Mouse (Mus musculus) forebrain, embryonic 10.5 days (tissue): ENCODE results near the gene Mrpl24. TPM values are rescaled to one million over a fixed set of nuclear protein-coding genes. Genes with fewer than 3 reads are reported as not detected.
"Not testable (repeated sequence)": the region's sequence is repeated elsewhere in the genome, so short reads cannot be mapped to it uniquely, and the experiment has no call there.

Experiments
- DNase-seq: peaks from one replicate; pipeline ENCODE4 v3.0.0-alpha.2; 2017; ENCODE audit warnings: low spot score; ENCODE audit errors: extremely low spot score
- H3K27ac ChIP-seq: fragments of 300-500 bp; sonication (generic); 2 replicates; pipeline ENCODE4 v1.5.1; 2016; ENCODE audit warnings: mild to moderate bottlenecking
- H3K27me3 ChIP-seq: fragments of 300-500 bp; sonication (generic); 2 replicates; pipeline ENCODE4 v1.6.1; 2016; ENCODE audit warnings: mild to moderate bottlenecking; ENCODE audit not compliant: poor library complexity, severe bottlenecking
- H3K36me3 ChIP-seq: fragments of 300-500 bp; sonication (generic); replicated peaks from 2 replicates; pipeline ENCODE4 v1.6.1; 2016; ENCODE audit warnings: mild to moderate bottlenecking, moderate library complexity
- H3K4me1 ChIP-seq: fragments of 300-500 bp; sonication (generic); 2 replicates; pipeline ENCODE4 v1.6.1; 2016
- H3K4me3 ChIP-seq: fragments of 300-500 bp; sonication (generic); 2 replicates; pipeline ENCODE4 v1.5.1; 2016; ENCODE audit warnings: mild to moderate bottlenecking, moderate library complexity
- H3K9me3 ChIP-seq: fragments of 300-500 bp; sonication (generic); 2 replicates; pipeline ENCODE4 v1.6.1; 2016; ENCODE audit warnings: mild to moderate bottlenecking, moderate library complexity
- WGBS: fragments of 180-500 bp; shearing (Covaris S2); methylation state at CpG from one replicate; pipeline ENCODE4 v1.1.7; 2016; 5-methylcytosine and 5-hydroxymethylcytosine counted together
- polyA plus RNA-seq: library from polyadenylated mRNA; unstranded; fragments of >200 nt; fragmentation: Nextera tagmentation; extraction: Ambion mirVana; gene quantifications from 2 replicates; pipeline ENCODE4 v1.2.1, GENCODE M21; 2016

Mrpl24 gene
- polyA plus RNA-seq: 71.4 and 74.8 TPM in 2 replicates

DNA sequence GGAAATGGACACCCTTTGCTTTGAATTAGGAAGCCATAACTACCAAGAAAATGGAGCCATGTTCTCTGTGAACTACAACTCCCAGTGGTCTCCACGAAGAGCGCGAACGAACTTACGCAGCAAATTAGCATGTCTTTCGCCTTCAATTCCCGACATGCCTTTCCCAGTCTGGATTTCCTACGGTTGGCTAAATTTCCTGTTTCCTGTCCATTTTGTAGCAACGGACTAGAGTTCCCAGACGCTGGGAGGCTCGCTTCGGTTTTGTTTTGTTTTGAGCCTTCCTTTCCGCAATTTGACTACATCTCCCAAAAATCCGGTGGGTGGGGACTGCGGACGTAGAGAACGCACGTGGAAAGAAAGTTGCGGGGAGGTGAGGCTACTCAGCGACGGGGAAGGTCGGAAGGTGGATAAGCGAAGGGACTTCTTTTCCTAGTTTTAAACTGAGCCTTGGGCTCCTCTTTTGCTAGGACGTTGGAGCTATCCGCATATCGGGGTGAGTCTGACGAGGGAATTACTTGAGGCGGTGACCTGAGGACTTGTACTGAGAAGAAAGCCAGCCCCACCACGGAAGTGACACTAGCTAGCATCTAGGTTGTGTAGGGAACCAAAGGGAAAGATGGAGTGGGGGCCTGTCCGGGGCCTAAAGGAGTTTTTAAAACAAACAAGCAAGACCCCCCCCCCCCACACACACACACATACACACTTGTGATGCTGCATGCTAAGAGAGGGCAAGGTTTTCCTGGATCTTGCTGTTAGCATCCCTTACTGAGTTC is at the start of gene Mrpl24:
Gene Mrpl24, plus strand, starts transcription at position 171 of the 773 bp plus-strand sequence.
- no peaks in the 10 kb centered on the region for H3K27me3 ChIP-seq
- H3K36me3 ChIP-seq: peaks cover 68% of the 10 kb centered on the region
- peaks cover 19% of the 10 kb centered on the region for H3K4me1 ChIP-seq
- DNase-seq: peak; percentile 73
- H3K27ac ChIP-seq: peak within 1 kb of the TSS; percentile 84
- H3K4me3 ChIP-seq: peak within 1 kb of the TSS; percentile 65
- WGBS: under 1% methylated on average over 30 of the region's 30 CpGs
- H3K9me3 ChIP-seq: no peaks in the 10 kb centered on the region

- Histone ChIP-seq H3K9me3 (no peaks in the 10 kb centered on the region), H3K4me3 (no peak overlapping the region), H3K27me3 (no peaks in the 10 kb centered on the region), H3K4me1 (no peaks in the 10 kb centered on the region), H3K27ac (no peak overlapping the region), H3K36me3 (peaks cover 93% of the 10 kb centered on the region)
- no peak for DNase-seq
- 97% methylated on average over 4 of the region's 4 CpGs for WGBS
These were observed 41.6 kb upstream of the Mrpl24 start for GRCm38 (mm10) chr3:87877730-87878129.

GRCm38 (mm10) chr3:87884291-87884690 is 35.0 kb upstream of the Mrpl24 start:
- no peaks in the 10 kb centered on the region for H3K27me3 ChIP-seq
- peaks cover 35% of the 10 kb centered on the region for H3K36me3 ChIP-seq
- WGBS: 1% methylated on average over 3 of the region's 3 CpGs
- peak overlapping the region; percentile 96 for H3K27ac ChIP-seq
- peak overlapping the region; percentile 100 for H3K4me3 ChIP-seq
- no peak for DNase-seq
- peaks cover 21% of the 10 kb centered on the region for H3K4me1 ChIP-seq
- H3K9me3 ChIP-seq: peaks cover 6% of the 10 kb centered on the region; the same call in 1 of the 2 replicates

DNA sequence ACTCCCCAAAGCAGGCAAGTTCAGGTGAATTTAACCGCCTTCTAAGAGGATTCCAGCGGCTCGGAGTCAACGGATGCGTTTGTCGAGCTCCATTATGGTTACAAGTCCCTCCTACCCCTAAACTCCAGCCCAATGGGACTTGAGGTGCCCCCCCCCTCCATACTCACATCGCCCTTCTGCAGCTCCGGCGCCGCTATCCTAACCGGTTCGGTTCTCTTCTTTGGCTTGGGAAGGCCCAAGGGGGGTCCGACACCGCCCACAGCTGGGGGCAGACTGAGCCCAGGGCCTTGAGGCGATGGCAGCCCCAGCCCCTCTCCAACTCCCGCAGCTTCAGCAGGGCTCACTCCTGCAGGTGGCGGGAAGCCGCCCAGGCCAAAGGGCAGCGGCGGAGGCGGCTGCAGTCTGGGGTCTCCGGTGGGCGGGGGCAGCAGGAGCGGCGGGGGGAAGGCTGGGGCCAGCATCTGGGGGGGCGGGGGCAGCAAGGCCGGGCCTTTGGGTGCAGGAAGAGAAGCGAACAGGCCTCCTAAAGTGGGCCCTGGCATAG is 34.5 kb upstream of the Mrpl24 start:
- Histone ChIP-seq H3K9me3 (peaks cover 6% of the 10 kb centered on the region; the same call in 1 of the 2 replicates), H3K27ac (peak overlapping the region; percentile 96), H3K27me3 (no peaks in the 10 kb centered on the region), H3K4me3 (peak overlapping the region; percentile 100), H3K4me1 (peaks cover 21% of the 10 kb centered on the region), H3K36me3 (peaks cover 32% of the 10 kb centered on the region)
- DNase-seq: no peak
- WGBS: under 1% methylated on average over 28 of the region's 28 CpGs

DNA sequence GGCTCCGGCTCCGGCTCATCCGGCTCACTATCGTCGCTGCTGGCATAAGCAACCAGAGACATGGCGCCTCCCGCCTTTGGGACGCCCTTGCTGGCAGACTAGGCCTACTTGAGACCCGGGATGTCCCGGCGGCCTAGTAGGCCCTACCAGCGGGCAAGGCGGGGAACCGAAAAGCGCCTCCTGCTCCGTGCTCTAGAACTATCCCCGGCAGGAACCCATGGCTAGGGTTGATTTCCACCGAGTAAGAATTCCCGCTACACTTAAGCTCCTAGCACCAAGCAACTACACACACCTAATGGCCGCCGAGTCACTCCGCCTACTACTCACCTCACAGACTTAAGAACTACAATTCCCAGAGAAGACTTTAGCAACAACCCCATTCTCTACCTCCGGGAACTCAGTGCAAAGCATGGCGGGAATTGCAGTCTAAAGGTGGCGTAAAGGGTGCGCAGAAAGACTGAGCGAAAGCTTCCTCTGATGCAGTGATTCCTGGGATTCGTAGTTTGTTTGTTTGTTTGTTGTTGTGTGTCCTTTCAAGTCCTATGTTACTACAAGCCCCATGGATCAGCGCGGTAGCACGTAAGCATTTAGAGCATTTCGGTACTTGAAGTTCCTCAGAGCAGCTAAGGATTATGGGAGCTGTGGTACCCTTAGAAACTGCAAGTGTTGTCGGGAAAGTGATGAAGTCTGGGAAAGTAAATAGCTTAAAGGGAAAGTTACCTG is 33.9 kb upstream of the Mrpl24 start, which contains the start of gene Prcc:
Gene Prcc, minus strand, starts transcription at position 328 of the 723 bp plus-strand sequence.
- Histone ChIP-seq H3K4me1 (peaks cover 21% of the 10 kb centered on the region), H3K4me3 (peak within 1 kb of the TSS; percentile 100), H3K9me3 (peaks cover 6% of the 10 kb centered on the region; the same call in 1 of the 2 replicates), H3K27ac (peak within 1 kb of the TSS; percentile 96), H3K27me3 (no peaks in the 10 kb centered on the region), H3K36me3 (peaks cover 25% of the 10 kb centered on the region)
- peak; percentile 89 for DNase-seq
- WGBS: under 1% methylated on average over 33 of the region's 33 CpGs

DNA sequence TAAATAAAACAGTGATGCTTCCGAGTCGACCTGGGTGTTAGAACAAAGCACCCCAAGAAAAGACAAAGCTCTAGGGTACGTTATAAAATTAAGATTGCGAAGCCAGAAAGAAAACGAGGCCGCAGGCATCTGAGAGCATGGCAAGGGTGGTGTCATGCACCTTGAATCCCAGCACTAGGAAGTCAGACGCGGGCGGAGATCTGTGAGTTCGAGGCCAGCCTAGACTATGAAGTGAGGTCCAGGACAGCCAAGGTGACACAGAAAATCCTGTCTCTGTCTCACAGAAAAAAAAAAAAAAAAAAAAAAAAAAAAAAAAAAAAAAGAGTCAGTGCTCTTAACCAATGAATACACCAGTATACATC is 33.3 kb upstream of the Mrpl24 start:
- Histone ChIP-seq H3K27ac (peak overlapping the region; percentile 96), H3K9me3 (peaks cover 6% of the 10 kb centered on the region; the same call in 1 of the 2 replicates), H3K4me3 (peak overlapping the region; percentile 100), H3K4me1 (peaks cover 21% of the 10 kb centered on the region), H3K36me3 (peaks cover 20% of the 10 kb centered on the region), H3K27me3 (no peaks in the 10 kb centered on the region)
- 11% methylated on average over 10 of the region's 10 CpGs for WGBS
- no peak for DNase-seq

GRCm38 (mm10) chr3:87886416-87886815 is 32.9 kb upstream of the Mrpl24 start:
- peak overlapping the region; percentile 96; the same call in 1 of the 2 replicates for H3K27ac ChIP-seq
- H3K27me3 ChIP-seq: no peaks in the 10 kb centered on the region
- peaks cover 6% of the 10 kb centered on the region; the same call in 1 of the 2 replicates for H3K9me3 ChIP-seq
- H3K4me1 ChIP-seq: peaks cover 21% of the 10 kb centered on the region
- WGBS: 88% methylated on average over 6 of the region's 6 CpGs
- peaks cover 15% of the 10 kb centered on the region for H3K36me3 ChIP-seq
- DNase-seq: no peak
- peak overlapping the region; percentile 100; the same call in 1 of the 2 replicates for H3K4me3 ChIP-seq

DNA sequence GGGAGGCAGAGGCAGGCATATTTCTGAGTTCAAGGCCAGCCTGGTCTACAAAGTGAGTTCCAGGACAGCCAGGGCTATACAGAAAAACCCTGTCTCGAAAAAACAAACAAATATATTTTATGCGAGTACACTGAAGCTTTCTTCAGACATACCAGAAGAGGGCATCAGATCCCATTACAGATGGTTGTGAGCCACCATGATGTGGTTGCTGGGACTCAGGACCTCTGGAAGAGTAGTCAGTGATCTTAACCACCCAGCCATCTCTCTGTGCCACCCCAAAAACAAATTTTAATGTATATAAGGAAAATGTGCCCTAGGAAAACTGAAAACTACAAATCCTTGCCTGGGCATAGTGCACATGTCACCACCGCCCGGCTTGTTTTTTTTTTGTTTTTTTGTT is 31.9 kb upstream of the Mrpl24 start:
- WGBS: 88% methylated on average over 4 of the region's 4 CpGs
- not testable (repeated sequence) for H3K27ac ChIP-seq, H3K9me3 ChIP-seq, H3K36me3 ChIP-seq, H3K4me3 ChIP-seq, H3K27me3 ChIP-seq, DNase-seq
- peaks cover 21% of the 10 kb centered on the region for H3K4me1 ChIP-seq

DNA sequence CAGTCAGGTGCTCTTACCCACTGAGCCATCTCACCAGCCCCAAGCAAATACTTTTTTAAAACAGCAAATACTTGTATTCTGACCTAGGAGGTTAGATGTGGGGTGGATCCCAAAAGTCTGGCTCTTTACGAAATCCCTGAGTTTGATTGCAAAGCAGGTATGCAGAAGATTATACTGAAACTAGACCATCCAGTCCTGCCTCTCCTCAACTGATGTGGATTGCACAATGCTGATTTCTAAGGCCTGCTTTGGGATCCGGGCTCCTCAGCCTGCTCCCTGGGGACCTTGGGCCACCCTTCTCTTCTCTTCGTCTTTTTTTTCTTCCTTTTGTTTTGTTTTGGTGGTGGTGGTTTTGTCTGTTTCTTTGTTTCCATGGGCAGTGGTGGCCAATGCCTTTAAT is 27.8 kb upstream of the Mrpl24 start:
- Histone ChIP-seq H3K27ac (no peak overlapping the region), H3K4me1 (no peaks in the 10 kb centered on the region), H3K4me3 (no peak overlapping the region), H3K27me3 (no peaks in the 10 kb centered on the region), H3K9me3 (peaks cover 6% of the 10 kb centered on the region; the same call in 1 of the 2 replicates), H3K36me3 (no peaks in the 10 kb centered on the region)
- DNase-seq: no peak
- WGBS: 60% methylated on average over 3 of the region's 3 CpGs

DNA sequence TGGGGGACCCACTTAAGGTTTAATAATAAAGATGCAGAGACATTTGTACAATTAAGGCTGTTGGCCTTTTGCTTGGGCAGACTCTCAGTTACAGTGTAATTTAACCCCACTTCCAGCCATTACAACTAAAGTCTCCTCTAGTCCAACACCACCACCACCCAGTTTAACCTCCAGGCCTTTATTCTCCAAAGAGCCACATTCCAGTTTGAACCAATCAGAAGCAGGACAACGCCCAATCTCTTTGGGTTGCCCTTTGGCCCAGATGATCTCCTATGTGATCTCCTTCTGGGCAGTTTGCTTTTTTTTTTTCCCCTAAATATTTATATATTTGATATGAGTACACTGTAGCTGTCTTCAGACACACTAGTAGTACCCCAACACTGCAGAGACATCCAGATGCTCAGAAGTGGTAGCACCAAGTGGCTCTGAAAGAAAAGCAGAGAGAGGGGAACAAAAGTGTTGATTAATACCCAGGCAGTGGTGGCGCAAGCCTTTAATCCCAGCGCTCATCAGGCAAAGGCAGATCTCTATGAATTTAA is 25.9 kb upstream of the Mrpl24 start:
- Histone ChIP-seq H3K4me1 (no peaks in the 10 kb centered on the region), H3K27me3 (no peaks in the 10 kb centered on the region), H3K4me3 (no peak overlapping the region), H3K27ac (no peak overlapping the region), H3K36me3 (no peaks in the 10 kb centered on the region), H3K9me3 (peaks cover under 1% of the 10 kb centered on the region; the same call in 1 of the 2 replicates)
- no peak for DNase-seq
- 71% methylated on average over 3 of the region's 3 CpGs for WGBS

DNA sequence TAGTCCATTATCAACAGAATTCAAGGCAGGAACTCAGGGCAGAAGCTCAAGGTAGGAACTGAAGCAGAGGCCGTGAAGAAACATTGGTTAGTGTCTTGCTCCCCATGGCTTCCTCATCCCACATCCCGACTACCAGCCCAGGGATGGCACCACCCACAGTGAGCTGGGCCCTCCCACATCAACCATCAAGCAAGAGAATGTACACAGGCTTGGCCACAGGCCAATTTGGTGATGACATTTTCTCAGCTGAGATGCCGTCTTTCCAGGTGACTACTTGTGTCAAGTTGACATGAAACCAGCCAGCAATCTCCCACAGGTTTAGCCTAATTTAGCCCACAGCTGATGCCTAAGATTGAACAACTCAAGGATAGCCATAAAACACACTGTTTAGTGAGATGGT is 20.0 kb upstream of the Mrpl24 start:
- WGBS: 77% methylated on average over 3 of the region's 3 CpGs
- H3K27ac ChIP-seq: no peak overlapping the region
- H3K27me3 ChIP-seq: no peaks in the 10 kb centered on the region
- no peaks in the 10 kb centered on the region for H3K36me3 ChIP-seq
- DNase-seq: no peak
- H3K9me3 ChIP-seq: no peaks in the 10 kb centered on the region
- no peak overlapping the region for H3K4me3 ChIP-seq
- peaks cover 6% of the 10 kb centered on the region; the same call in 1 of the 2 replicates for H3K4me1 ChIP-seq

- no peaks in the 10 kb centered on the region for H3K27me3 ChIP-seq
- H3K36me3 ChIP-seq: no peaks in the 10 kb centered on the region
- 81% methylated on average over 3 of the region's 3 CpGs for WGBS
- DNase-seq: no peak
- H3K4me3 ChIP-seq: no peak overlapping the region
- no peaks in the 10 kb centered on the region for H3K9me3 ChIP-seq
- peaks cover 6% of the 10 kb centered on the region; the same call in 1 of the 2 replicates for H3K4me1 ChIP-seq
- no peak overlapping the region for H3K27ac ChIP-seq
These were observed 19.5 kb upstream of the Mrpl24 start for GRCm38 (mm10) chr3:87899776-87900175.
